In the genomic region with DNA sequence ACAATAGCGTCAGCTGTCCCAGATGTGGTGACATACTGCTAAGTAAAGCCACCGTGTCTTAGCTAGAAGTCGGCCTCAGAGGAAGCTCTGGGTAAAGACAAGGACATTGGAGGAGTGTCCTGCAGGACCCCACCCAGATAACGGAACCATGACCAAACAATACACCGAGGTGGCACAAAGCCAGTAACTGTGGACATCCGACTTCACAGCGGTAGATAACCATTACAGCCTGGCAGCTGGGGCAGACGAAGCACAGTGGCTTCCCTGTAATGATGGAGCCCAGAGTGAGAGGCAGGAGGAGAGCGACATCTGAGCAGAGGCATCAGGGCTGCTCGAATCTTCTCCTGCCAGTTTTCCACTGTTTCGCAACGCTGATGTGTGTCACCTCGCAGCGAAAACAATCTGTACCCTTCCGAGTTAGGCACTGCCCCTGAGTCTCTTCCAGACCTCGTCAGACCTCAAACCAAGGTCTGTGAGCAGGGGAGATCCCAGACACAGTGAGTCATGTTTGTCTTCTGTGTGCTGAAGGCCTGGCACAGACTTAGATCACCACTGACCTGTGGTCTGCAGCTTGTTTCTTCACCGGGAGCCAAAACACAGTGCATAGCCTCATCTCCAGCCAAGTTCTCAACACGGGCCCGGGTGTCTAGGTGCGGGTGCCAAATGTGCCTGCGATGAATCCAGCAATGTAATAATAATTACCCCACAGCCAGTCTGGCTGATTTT, we compare ENCODE assay signal across 8 mouse cellular contexts.
A peak's percentile ranks its signal among the peaks of the same experiment; 100 is the strongest.
DNase-seq lines count a peak whose midpoint lies in the region; ATAC-seq lines count a peak whose summit lies in the region.

No protein-coding gene starts in this region.

- H3K4me2 ChIP-seq in heart, embryonic 11.5 days = no peak overlapping the region
- no peak overlapping the region for H3K4me2 ChIP-seq in heart, embryonic 15.5 days

- no peak overlapping the region for H3K9ac ChIP-seq in heart, embryonic 11.5 days (ENCODE audit: low read depth, low read length)
- no peak overlapping the region for H3K9ac ChIP-seq in heart, embryonic 15.5 days

- no peak overlapping the region for H3K4me3 ChIP-seq in heart, embryonic 11.5 days (ENCODE audit: low read depth, low read length)
- no peak overlapping the region for H3K4me3 ChIP-seq in embryonic facial prominence, embryonic 10.5 days
- H3K4me3 ChIP-seq in heart, embryonic 15.5 days = no peak overlapping the region

- H3K27ac ChIP-seq in heart, embryonic 11.5 days (ENCODE audit: low read depth, low read length) = no peak overlapping the region
- 0 out of 2 replicates have a peak overlapping the region, but pooled peaks have one; percentile 27 for H3K27ac ChIP-seq in embryonic facial prominence, embryonic 10.5 days (replicated peaks)
- no peak overlapping the region for H3K27ac ChIP-seq in heart, embryonic 15.5 days

- no peaks in the 10 kb centered on the region for H3K9me3 ChIP-seq in heart, embryonic 11.5 days (replicated peaks; ENCODE audit: control insufficient read depth, low read length)
- no peaks in the 10 kb centered on the region for H3K9me3 ChIP-seq in embryonic facial prominence, embryonic 10.5 days
- no peaks in the 10 kb centered on the region for H3K9me3 ChIP-seq in heart, embryonic 15.5 days (replicated peaks)

- no peaks in the 10 kb centered on the region for H3K36me3 ChIP-seq in heart, embryonic 11.5 days (ENCODE audit: control insufficient read depth, insufficient read depth, low read length)
- H3K36me3 ChIP-seq in embryonic facial prominence, embryonic 10.5 days (replicated peaks) = no peaks in the 10 kb centered on the region
- no peaks in the 10 kb centered on the region for H3K36me3 ChIP-seq in heart, embryonic 15.5 days

- peaks cover 17% of the 10 kb centered on the region for H3K4me1 ChIP-seq in heart, embryonic 11.5 days (ENCODE audit: control insufficient read depth, insufficient read depth, low read length)
- peaks cover 57% of the 10 kb centered on the region for H3K4me1 ChIP-seq in embryonic facial prominence, embryonic 10.5 days
- peaks cover 18% of the 10 kb centered on the region for H3K4me1 ChIP-seq in heart, embryonic 15.5 days (replicated peaks)

- DNase-seq in heart, adult 11 months = peak; percentile 94
- peak; percentile 77 for DNase-seq in adipocyte (ENCODE audit: low spot score)
- no peak for DNase-seq in embryonic facial prominence, embryonic 10.5 days (ENCODE audit: low spot score)
- peak; percentile 64 for DNase-seq in lung, postnatal 25 days (ENCODE audit: low spot score)
- no peak for DNase-seq in thymus, adult 18-20 months
- no peak for DNase-seq in left cerebral cortex, adult 18-20 months (ENCODE audit: low spot score in 2 of 2)

- ATAC-seq in heart, embryonic 11.5 days (replicated peaks; ENCODE audit: insufficient number of reproducible peaks, low FRiP score, low TSS enrichment) = no peak; the same call in 1 of the 2 replicates
- 0 out of 2 replicates have a peak, but pooled peaks have one; percentile 22 for ATAC-seq in heart, embryonic 15.5 days (replicated peaks; ENCODE audit: insufficient number of reproducible peaks, insufficient read depth, low FRiP score, low read depth)

- H3K27me3 ChIP-seq in heart, embryonic 11.5 days (ENCODE audit: control insufficient read depth, insufficient read depth, low read length) = no peaks in the 10 kb centered on the region
- no peaks in the 10 kb centered on the region for H3K27me3 ChIP-seq in embryonic facial prominence, embryonic 10.5 days (replicated peaks; ENCODE audit: low read depth, poor library complexity, severe bottlenecking)
- H3K27me3 ChIP-seq in heart, embryonic 15.5 days = no peaks in the 10 kb centered on the region; the same call in 1 of the 2 replicates

- 51% methylated on average over 21 of the region's 21 CpGs for WGBS in heart, embryonic 11.5 days (ENCODE audit: insufficient replicate concordance)
- 83% methylated on average over 21 of the region's 21 CpGs for WGBS in embryonic facial prominence, embryonic 10.5 days
- WGBS in heart, embryonic 15.5 days = 41% methylated on average over 21 of the region's 21 CpGs

Comparison
In these comparisons a context has a peak if more than half of its experiments do, and no peak if none do; other contexts are left out.
1. DNase-seq: peak in heart, adult 11 months (single experiment), adipocyte (single experiment) and lung, postnatal 25 days (single experiment); none in embryonic facial prominence, embryonic 10.5 days (single experiment), thymus, adult 18-20 months (0 of 2) and left cerebral cortex, adult 18-20 months (0 of 2).